In genomic region chr8:92354536-92355482, GRCm38 (mm10) we compare ENCODE assay signal across 8 mouse cellular contexts. TPM values are rescaled to one million over a fixed set of nuclear protein-coding genes. Genes with fewer than 3 reads are reported as not detected.
DNase-seq lines count a peak whose midpoint lies in the region; ATAC-seq lines count a peak whose summit lies in the region.

No protein-coding gene starts in this region.

- no peak overlapping the region for H3K9ac ChIP-seq in forebrain, embryonic 16.5 days (replicated peaks; ENCODE audit: low read depth, low read length)
- H3K9ac ChIP-seq in liver, embryonic 11.5 days (ENCODE audit: low read depth, low read length): peak overlapping the region; percentile 73
- H3K9ac ChIP-seq in neural tube, embryonic 12.5 days: peak overlapping the region; percentile 64

- H3K4me1 ChIP-seq in forebrain, embryonic 16.5 days (replicated peaks; ENCODE audit: control insufficient read depth, insufficient read depth, low read length): peaks cover 30% of the 10 kb centered on the region
- peaks cover 15% of the 10 kb centered on the region for H3K4me1 ChIP-seq in liver, embryonic 11.5 days (replicated peaks; ENCODE audit: control insufficient read depth, insufficient read depth, low read length)
- H3K4me1 ChIP-seq in neural tube, embryonic 12.5 days: peaks cover 43% of the 10 kb centered on the region

- H3K27ac ChIP-seq in forebrain, embryonic 16.5 days (ENCODE audit: low read length): no peak overlapping the region
- H3K27ac ChIP-seq in liver, embryonic 11.5 days (ENCODE audit: low read depth, low read length): no peak overlapping the region
- H3K27ac ChIP-seq in neural tube, embryonic 12.5 days: no peak overlapping the region

- WGBS in forebrain, embryonic 16.5 days: 4% methylated on average over 22 of the region's 22 CpGs
- 8% methylated on average over 22 of the region's 22 CpGs for whole genome bisulfite sequencing in liver, embryonic 11.5 days
- whole genome bisulfite sequencing in neural tube, embryonic 12.5 days: 2% methylated on average over 22 of the region's 22 CpGs

- H3K27me3 ChIP-seq in forebrain, embryonic 16.5 days (replicated peaks; ENCODE audit: control insufficient read depth, insufficient read depth, low read length): peaks cover 63% of the 10 kb centered on the region
- H3K27me3 ChIP-seq in liver, embryonic 11.5 days (replicated peaks; ENCODE audit: control insufficient read depth, insufficient read depth, low read length): peaks cover 39% of the 10 kb centered on the region
- peaks cover 17% of the 10 kb centered on the region for H3K27me3 ChIP-seq in neural tube, embryonic 12.5 days (replicated peaks)

- peak; percentile 24 to 44 for DNase-seq in cerebellum, postnatal 10 days
- DNase-seq in cerebellum, adult 18-20 months: no peak
- peak; percentile 66 for DNase-seq in Muller cell, postnatal 12 days (ENCODE audit: inconsistent ontology term)
- peak; percentile 37 for DNase-seq in liver, embryonic 11.5 days (ENCODE audit: low spot score)
- no peak for DNase-seq in adrenal gland, adult 18-20 months (ENCODE audit: low spot score in 2 of 2)

- H3K4me3 ChIP-seq in forebrain, embryonic 16.5 days (replicated peaks; ENCODE audit: low read length): peak overlapping the region; percentile 59
- H3K4me3 ChIP-seq in liver, embryonic 11.5 days (ENCODE audit: low read depth, low read length): peak overlapping the region; percentile 56
- peak overlapping the region; percentile 70 for H3K4me3 ChIP-seq in neural tube, embryonic 12.5 days

- no peak for ATAC-seq in forebrain, embryonic 16.5 days
- no peak for ATAC-seq in liver, embryonic 11.5 days (replicated peaks; ENCODE audit: low FRiP score)
- ATAC-seq in neural tube, embryonic 12.5 days (ENCODE audit: low FRiP score, low read depth): no peak
- no peak for ATAC-seq in frontal cortex, adult (ENCODE audit: low TSS enrichment)

- no peaks in the 10 kb centered on the region for H3K9me3 ChIP-seq in forebrain, embryonic 16.5 days (ENCODE audit: control insufficient read depth, low read length)
- no peaks in the 10 kb centered on the region for H3K9me3 ChIP-seq in liver, embryonic 11.5 days (ENCODE audit: control insufficient read depth, low read length)
- no peaks in the 10 kb centered on the region for H3K9me3 ChIP-seq in neural tube, embryonic 12.5 days

- H3K4me2 ChIP-seq in forebrain, embryonic 16.5 days (ENCODE audit: low read length): peak overlapping the region; percentile 85
- H3K4me2 ChIP-seq in liver, embryonic 11.5 days: peak overlapping the region; percentile 74
- H3K4me2 ChIP-seq in neural tube, embryonic 12.5 days (replicated peaks): peak overlapping the region; percentile 93

- H3K36me3 ChIP-seq in forebrain, embryonic 16.5 days (ENCODE audit: control insufficient read depth, insufficient read depth): no peaks in the 10 kb centered on the region
- H3K36me3 ChIP-seq in liver, embryonic 11.5 days (ENCODE audit: control insufficient read depth, insufficient read depth, low read length): no peaks in the 10 kb centered on the region
- no peaks in the 10 kb centered on the region for H3K36me3 ChIP-seq in neural tube, embryonic 12.5 days

RNA-seq across cellular contexts. Expression of gene Irx5, which starts 2.6 kb away (rescaled TPM):
- 0.30 and 0.45 TPM in 2 replicates for polyA plus RNA-seq in forebrain, embryonic 16.5 days (2015; fragmentation: Nextera tagmentation; extraction: Ambion mirVana)
- polyA plus RNA-seq in liver, embryonic 11.5 days (2014; fragmentation: Nextera tagmentation; extraction: Ambion mirVana): 1.3 and 1.4 TPM in 2 replicates
- polyA plus RNA-seq in neural tube, embryonic 12.5 days (2016; fragmentation: Nextera tagmentation; extraction: Ambion mirVana): 18.7 and 21.0 TPM in 2 replicates
- 1 to 10 TPM; 1.0 to 2.0 TPM for total RNA-seq in adrenal gland, adult 18-20 months (2021)

Comparison
In these comparisons a context has a peak if more than half of its experiments do, and no peak if none do; other contexts are left out.
1. DNase-seq: peak in cerebellum, postnatal 10 days (2 of 2), Muller cell, postnatal 12 days (single experiment) and liver, embryonic 11.5 days (single experiment); none in cerebellum, adult 18-20 months (0 of 2) and adrenal gland, adult 18-20 months (0 of 2).
2. Peak in every context shown above with its lines, with median percentiles within 50 percentile points of each other: H3K4me2 ChIP-seq and H3K4me3 ChIP-seq.